Mouse (Mus musculus) liver, embryonic 12.5 days (tissue): ENCODE data around the gene Stard13. TPM values are rescaled to one million over a fixed set of nuclear protein-coding genes. Genes with fewer than 3 reads are reported as not detected.
A peak's percentile ranks its signal among the peaks of the same experiment; 100 is the strongest.

Experiments used
- ATAC-seq: fragments of 200-750 bp; cut with Nextera tagmentation; 2 replicates; pipeline ENCODE4 v1.8.0; 2017; ENCODE audit warnings: moderate number of reproducible peaks, mild to moderate bottlenecking, moderate library complexity
- H3K27ac ChIP-seq: fragments of 300-500 bp; sonication (generic); 2 replicates; pipeline ENCODE4 v1.5.1; 2016; ENCODE audit warnings: mild to moderate bottlenecking
- H3K27me3 ChIP-seq: fragments of 300-500 bp; sonication (generic); replicated peaks from 2 replicates; pipeline ENCODE4 v1.6.1; 2016; ENCODE audit warnings: mild to moderate bottlenecking, moderate library complexity
- H3K36me3 ChIP-seq: fragments of 300-500 bp; sonication (generic); 2 replicates; pipeline ENCODE4 v1.6.1; 2016; ENCODE audit warnings: mild to moderate bottlenecking, moderate library complexity
- H3K4me1 ChIP-seq: fragments of 300-500 bp; sonication (generic); 2 replicates; pipeline ENCODE4 v1.6.1; 2016
- H3K4me2 ChIP-seq: fragments of 300-500 bp; sonication (generic); 2 replicates; pipeline ENCODE4 v1.6.1; 2016; ENCODE audit warnings: mild to moderate bottlenecking, moderate library complexity
- H3K4me3 ChIP-seq: fragments of 300-500 bp; sonication (generic); 2 replicates; pipeline ENCODE4 v1.5.1; 2016; ENCODE audit warnings: mild to moderate bottlenecking, moderate library complexity
- H3K9ac ChIP-seq: fragments of 300-500 bp; sonication (generic); 2 replicates; pipeline ENCODE4 v1.6.1; 2016; ENCODE audit warnings: mild to moderate bottlenecking, moderate library complexity
- H3K9me3 ChIP-seq: fragments of 300-500 bp; sonication (generic); replicated peaks from 2 replicates; pipeline ENCODE4 v1.6.1; 2016; ENCODE audit warnings: mild to moderate bottlenecking, moderate library complexity
- WGBS: fragments of 180-500 bp; shearing (Covaris S2); methylation state at CpG from one replicate; pipeline ENCODE4 v1.1.7; 2016; ENCODE audit not compliant: insufficient replicate concordance; 5-methylcytosine and 5-hydroxymethylcytosine counted together
- polyA plus RNA-seq: library from polyadenylated mRNA; unstranded; fragments of >200 nt; fragmentation: Nextera tagmentation; extraction: Ambion mirVana; gene quantifications from 2 replicates; pipeline ENCODE4 v1.2.1, GENCODE M21; 2016

The Stard13 gene
- polyA plus RNA-seq, 1 experiment from 2014 or later: 1.3 TPM

GRCm38 (mm10) chr5:151133744-151134143, 99.9 kb downstream of the Stard13 start:
- no peak overlapping the region for H3K4me2 ChIP-seq
- H3K27me3 ChIP-seq: no peaks in the 10 kb centered on the region
- no peak overlapping the region for H3K4me3 ChIP-seq
- no peak overlapping the region for H3K9ac ChIP-seq
- H3K36me3 ChIP-seq: no peaks in the 10 kb centered on the region
- no peak for ATAC-seq
- peaks cover 15% of the 10 kb centered on the region for H3K4me1 ChIP-seq
- WGBS: 80% methylated on average over 14 of the region's 14 CpGs
- H3K27ac ChIP-seq: no peak overlapping the region
- H3K9me3 ChIP-seq: no peaks in the 10 kb centered on the region

- Histone ChIP-seq H3K4me1 (0 out of 2 replicates have a peak, but pooled peaks cover 9% of the 10 kb centered on the region), H3K4me2 (no peak overlapping the region), H3K4me3 (no peak overlapping the region), H3K36me3 (no peaks in the 10 kb centered on the region), H3K9me3 (no peaks in the 10 kb centered on the region), H3K9ac (no peak overlapping the region), H3K27me3 (no peaks in the 10 kb centered on the region), H3K27ac (no peak overlapping the region)
- ATAC-seq: no peak
- 22% methylated on average over 2 of the region's 2 CpGs for whole genome bisulfite sequencing
These were observed 103.9 kb downstream of the Stard13 start for GRCm38 (mm10) chr5:151129762-151130161.

GRCm38 (mm10) chr5:151127298-151127717, 106.3 kb downstream of the Stard13 start:
- no peak overlapping the region for H3K27ac ChIP-seq
- 8% methylated on average over 6 of the region's 6 CpGs for WGBS
- H3K4me1 ChIP-seq: 0 out of 2 replicates have a peak, but pooled peaks cover 9% of the 10 kb centered on the region
- H3K27me3 ChIP-seq: no peaks in the 10 kb centered on the region
- H3K4me2 ChIP-seq: peak overlapping the region; percentile 18
- no peak overlapping the region for H3K4me3 ChIP-seq
- H3K9me3 ChIP-seq: no peaks in the 10 kb centered on the region
- H3K36me3 ChIP-seq: no peaks in the 10 kb centered on the region
- peak; percentile 69; the same call in 1 of the 2 replicates for ATAC-seq
- no peak overlapping the region for H3K9ac ChIP-seq

- H3K4me1 ChIP-seq: 0 out of 2 replicates have a peak, but pooled peaks cover 9% of the 10 kb centered on the region
- no peak overlapping the region for H3K27ac ChIP-seq
- H3K4me2 ChIP-seq: no peak overlapping the region
- no peak overlapping the region for H3K4me3 ChIP-seq
- H3K36me3 ChIP-seq: no peaks in the 10 kb centered on the region
- WGBS: 54% methylated on average over 10 of the region's 10 CpGs
- H3K9ac ChIP-seq: no peak overlapping the region
- no peaks in the 10 kb centered on the region for H3K9me3 ChIP-seq
- no peak for ATAC-seq
- no peaks in the 10 kb centered on the region for H3K27me3 ChIP-seq
These were observed 107.0 kb downstream of the Stard13 start for GRCm38 (mm10) chr5:151126608-151127005.

GRCm38 (mm10) chr5:151125985-151126607, 107.5 kb downstream of the Stard13 start:
- Histone ChIP-seq H3K9me3 (no peaks in the 10 kb centered on the region), H3K9ac (no peak overlapping the region), H3K4me2 (no peak overlapping the region), H3K4me3 (no peak overlapping the region), H3K27ac (no peak overlapping the region), H3K36me3 (no peaks in the 10 kb centered on the region), H3K4me1 (0 out of 2 replicates have a peak, but pooled peaks cover 9% of the 10 kb centered on the region), H3K27me3 (no peaks in the 10 kb centered on the region)
- 70% methylated on average over 6 of the region's 6 CpGs for WGBS
- no peak for ATAC-seq

GRCm38 (mm10) chr5:151117846-151118245, 115.8 kb downstream of the Stard13 start:
- no peaks in the 10 kb centered on the region for H3K4me1 ChIP-seq
- ATAC-seq: no peak; the same call in 1 of the 2 replicates

GRCm38 (mm10) chr5:151116192-151116887, 117.3 kb downstream of the Stard13 start:
- Histone ChIP-seq H3K36me3 (no peaks in the 10 kb centered on the region), H3K4me2 (no peak overlapping the region), H3K4me3 (no peak overlapping the region), H3K4me1 (no peaks in the 10 kb centered on the region), H3K27me3 (no peaks in the 10 kb centered on the region), H3K27ac (no peak overlapping the region), H3K9ac (no peak overlapping the region), H3K9me3 (no peaks in the 10 kb centered on the region)
- no peak for ATAC-seq
- WGBS: 74% methylated on average over 5 of the region's 5 CpGs

More at GRCm38 (mm10) chr5:151117846-151118245, 115.8 kb downstream of the Stard13 start:
- Histone ChIP-seq H3K4me2 (no peak overlapping the region), H3K9ac (no peak overlapping the region), H3K27ac (no peak overlapping the region), H3K9me3 (no peaks in the 10 kb centered on the region), H3K27me3 (no peaks in the 10 kb centered on the region), H3K36me3 (no peaks in the 10 kb centered on the region), H3K4me3 (no peak overlapping the region)
- WGBS: 64% methylated on average over 2 of the region's 2 CpGs

GRCm38 (mm10) chr5:151112743-151113142, 120.9 kb downstream of the Stard13 start:
- WGBS: 66% methylated on average over 9 of the region's 9 CpGs
- ATAC-seq: no peak
- no peak overlapping the region for H3K4me3 ChIP-seq

GRCm38 (mm10) chr5:151111080-151111871, 122.4 kb downstream of the Stard13 start:
- Histone ChIP-seq H3K9ac (no peak overlapping the region), H3K27ac (no peak overlapping the region), H3K4me1 (peaks cover 5% of the 10 kb centered on the region; the same call in 1 of the 2 replicates), H3K9me3 (no peaks in the 10 kb centered on the region), H3K27me3 (no peaks in the 10 kb centered on the region), H3K4me3 (no peak overlapping the region), H3K36me3 (no peaks in the 10 kb centered on the region), H3K4me2 (no peak overlapping the region)
- 70% methylated on average over 7 of the region's 7 CpGs for WGBS
- ATAC-seq: no peak

More at GRCm38 (mm10) chr5:151112743-151113142, 120.9 kb downstream of the Stard13 start:
- H3K9ac ChIP-seq: no peak overlapping the region
- H3K27ac ChIP-seq: no peak overlapping the region
- H3K4me1 ChIP-seq: peaks cover 5% of the 10 kb centered on the region; the same call in 1 of the 2 replicates
- H3K27me3 ChIP-seq: no peaks in the 10 kb centered on the region
- no peak overlapping the region for H3K4me2 ChIP-seq
- no peaks in the 10 kb centered on the region for H3K36me3 ChIP-seq
- H3K9me3 ChIP-seq: no peaks in the 10 kb centered on the region

- peaks cover 5% of the 10 kb centered on the region; the same call in 1 of the 2 replicates for H3K4me1 ChIP-seq
- no peaks in the 10 kb centered on the region for H3K9me3 ChIP-seq
- H3K36me3 ChIP-seq: no peaks in the 10 kb centered on the region
- no peaks in the 10 kb centered on the region for H3K27me3 ChIP-seq
- H3K27ac ChIP-seq: no peak overlapping the region
- H3K4me2 ChIP-seq: no peak overlapping the region
- no peak for ATAC-seq
- H3K4me3 ChIP-seq: no peak overlapping the region
- WGBS: 72% methylated on average over 6 of the region's 6 CpGs
- H3K9ac ChIP-seq: no peak overlapping the region
These were observed 123.2 kb downstream of the Stard13 start for GRCm38 (mm10) chr5:151110461-151110908.

- Histone ChIP-seq H3K9ac (no peak overlapping the region), H3K27me3 (no peaks in the 10 kb centered on the region), H3K4me1 (peaks cover 5% of the 10 kb centered on the region; the same call in 1 of the 2 replicates), H3K4me2 (no peak overlapping the region), H3K4me3 (no peak overlapping the region), H3K36me3 (no peaks in the 10 kb centered on the region), H3K27ac (no peak overlapping the region), H3K9me3 (no peaks in the 10 kb centered on the region)
- no peak for ATAC-seq
- WGBS: 56% methylated on average over 2 of the region's 2 CpGs
These were observed 123.8 kb downstream of the Stard13 start for GRCm38 (mm10) chr5:151109822-151110221.
